Mouse (Mus musculus): ENCODE data around the gene Mup16. TPM values are rescaled to one million over a fixed set of nuclear protein-coding genes. Genes with fewer than 3 reads are reported as not detected.
"Not testable (repeated sequence)": the region's sequence is repeated elsewhere in the genome, so short reads cannot be mapped to it uniquely, and the experiment has no call there.

The Mup16 gene
- polyA plus RNA-seq (2016; fragmentation: Nextera tagmentation; extraction: Ambion mirVana): not detected in 2 replicates

DNA sequence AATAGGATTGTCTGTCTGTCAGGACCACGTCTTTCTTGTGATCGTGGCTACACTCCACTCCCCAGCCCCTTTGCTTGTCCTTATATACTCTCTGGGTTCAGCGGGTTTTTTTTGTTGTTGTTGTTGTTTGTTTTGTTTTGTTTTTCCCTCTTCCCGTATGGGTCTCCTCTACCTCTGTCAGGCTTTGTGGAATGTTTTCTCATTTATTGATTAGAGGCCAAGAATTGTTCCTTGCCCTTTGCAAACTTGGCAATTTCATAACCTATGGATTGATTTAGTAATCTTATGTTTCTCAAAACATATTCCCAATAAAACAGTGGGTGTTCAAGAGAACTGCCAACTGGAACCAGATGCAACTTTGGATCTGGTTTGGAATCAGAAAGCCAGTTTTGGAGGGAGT lies at the start of gene Mup16:
Mup16 (minus strand) TSS at position 101 of the 400 bp plus-strand sequence.
- not testable (repeated sequence) for H3K36me3 ChIP-seq; H3K27me3 ChIP-seq; H3K4me2 ChIP-seq (replicated peaks); ATAC-seq (ENCODE audit: low FRiP score); H3K27ac ChIP-seq; H3K4me1 ChIP-seq; H3K4me3 ChIP-seq; H3K9ac ChIP-seq; H3K9me3 ChIP-seq (replicated peaks)
- WGBS: 93% methylated on average over 3 of the region's 4 CpGs

DNA sequence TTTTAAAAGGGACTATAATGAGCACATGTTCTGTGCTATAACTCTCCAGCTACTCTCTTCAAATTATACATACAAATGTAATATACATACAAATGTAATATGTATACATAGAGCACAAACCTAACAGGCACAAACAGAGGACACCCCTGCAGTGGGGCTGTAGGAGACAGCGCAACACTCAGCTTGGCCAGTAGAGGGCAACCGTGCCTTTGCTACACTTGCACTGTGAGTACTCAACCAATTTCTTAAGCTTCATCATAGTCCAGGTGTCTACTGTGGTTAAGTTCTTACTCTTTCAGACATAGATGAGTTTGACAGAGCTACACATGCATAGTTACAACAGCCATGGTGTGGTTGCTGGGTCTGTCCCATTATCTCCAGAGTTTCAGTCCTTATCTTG lies 36.6 kb upstream of the Mup16 start:
- H3K4me2 ChIP-seq (replicated peaks); H3K9ac ChIP-seq; H3K4me3 ChIP-seq; H3K4me1 ChIP-seq; H3K36me3 ChIP-seq; ATAC-seq (ENCODE audit: low FRiP score); H3K27ac ChIP-seq; H3K9me3 ChIP-seq (replicated peaks); H3K27me3 ChIP-seq: not testable (repeated sequence)
- 32% methylated on average over 2 of the region's 2 CpGs for WGBS

Other genes with a start within 250 kb of the Mup16 start
- not detected in 2 replicates for gene Mup14, start 215.5 kb downstream of the Mup16 start, polyA plus RNA-seq (2016; fragmentation: Nextera tagmentation; extraction: Ambion mirVana)
- not detected in 2 replicates for gene Mup15, start 79.8 kb downstream of the Mup16 start, polyA plus RNA-seq (2016; fragmentation: Nextera tagmentation; extraction: Ambion mirVana)
- gene Mup17, start 76.3 kb upstream of the Mup16 start, polyA plus RNA-seq (2016; fragmentation: Nextera tagmentation; extraction: Ambion mirVana): not detected in 2 replicates
- gene Mup18, start 154.6 kb upstream of the Mup16 start, polyA plus RNA-seq (2016; fragmentation: Nextera tagmentation; extraction: Ambion mirVana): not detected in 2 replicates

All from hindbrain, embryonic 12.5 days (tissue).